Mouse (Mus musculus) urinary bladder, postnatal 14 days (tissue): ENCODE results near the gene Serpinh1.
A peak's percentile ranks its signal among the peaks of the same experiment; 100 is the strongest.

ENCODE experiments used
- DNase-seq: peaks from one replicate; pipeline ENCODE4 v3.0.0; 2021; ENCODE audit warnings: low spot score

Gene Serpinh1

GRCm38 (mm10) chr7:99352526-99353400 lies at the start of gene Serpinh1:
Gene Serpinh1, minus strand, starts transcription at chr7:99353239.
- DNase-seq = peak; percentile 89

GRCm38 (mm10) chr7:99402477-99402876 lies 49.4 kb upstream of the Serpinh1 start:
- no peak for DNase-seq

- no peak for DNase-seq
These were observed 48.3 kb upstream of the Serpinh1 start for GRCm38 (mm10) chr7:99401373-99401772.

GRCm38 (mm10) chr7:99396994-99397659 lies 44.1 kb upstream of the Serpinh1 start:
- no peak for DNase-seq

- DNase-seq = no peak
These were observed 43.0 kb upstream of the Serpinh1 start for GRCm38 (mm10) chr7:99395908-99396616.

- DNase-seq = no peak
These were observed 42.3 kb upstream of the Serpinh1 start for GRCm38 (mm10) chr7:99395385-99395784.

GRCm38 (mm10) chr7:99393711-99394325 lies 40.8 kb upstream of the Serpinh1 start:
- peak; percentile 64 for DNase-seq

- no peak for DNase-seq
These were observed 39.7 kb upstream of the Serpinh1 start for GRCm38 (mm10) chr7:99392696-99393095.

GRCm38 (mm10) chr7:99390559-99390958 lies 37.5 kb upstream of the Serpinh1 start:
- DNase-seq = no peak

- no peak for DNase-seq
These were observed 34.3 kb upstream of the Serpinh1 start for GRCm38 (mm10) chr7:99387356-99387755.

GRCm38 (mm10) chr7:99386811-99387210 lies 33.8 kb upstream of the Serpinh1 start:
- DNase-seq = no peak

- no peak for DNase-seq
These were observed 33.0 kb upstream of the Serpinh1 start for GRCm38 (mm10) chr7:99386030-99386429.

GRCm38 (mm10) chr7:99384101-99384611 lies 31.1 kb upstream of the Serpinh1 start:
- no peak for DNase-seq

GRCm38 (mm10) chr7:99383246-99383645 lies 30.2 kb upstream of the Serpinh1 start:
- DNase-seq = no peak

- DNase-seq = no peak
These were observed 29.3 kb upstream of the Serpinh1 start for GRCm38 (mm10) chr7:99382088-99383000.

GRCm38 (mm10) chr7:99381214-99382087 lies 28.4 kb upstream of the Serpinh1 start, which contains the start of gene Gdpd5:
Gene Gdpd5, plus strand, starts transcription at chr7:99381414.
- DNase-seq = peak; percentile 99

GRCm38 (mm10) chr7:99380491-99381213 lies 27.6 kb upstream of the Serpinh1 start:
- no peak for DNase-seq

- DNase-seq = no peak
These were observed 25.8 kb upstream of the Serpinh1 start for GRCm38 (mm10) chr7:99378870-99379269.

GRCm38 (mm10) chr7:99375455-99375854 lies 22.4 kb upstream of the Serpinh1 start:
- peak; percentile 88 for DNase-seq
